Mouse (Mus musculus): ENCODE measurements around the gene Olfr870. TPM values are rescaled to one million over a fixed set of nuclear protein-coding genes. Genes with fewer than 3 reads are reported as not detected.
"Not testable (repeated sequence)": the region's sequence is repeated elsewhere in the genome, so short reads cannot be mapped to it uniquely, and the experiment has no call there.

Gene Olfr870
- not detected for total RNA-seq (2021)

- DNase-seq = no peak
These were observed at the start of gene Olfr870 for GRCm38 (mm10) chr9:20173957-20174356. Gene Olfr870, minus strand, starts transcription at chr9:20174057.

GRCm38 (mm10) chr9:20211907-20212306, 38.0 kb upstream of the Olfr870 start, which contains the start of gene Olfr871:
Gene Olfr871, plus strand, starts transcription at chr9:20212207.
- DNase-seq = no peak

- no peak for DNase-seq
These were observed 37.6 kb upstream of the Olfr870 start for GRCm38 (mm10) chr9:20211477-20211876.

DNA sequence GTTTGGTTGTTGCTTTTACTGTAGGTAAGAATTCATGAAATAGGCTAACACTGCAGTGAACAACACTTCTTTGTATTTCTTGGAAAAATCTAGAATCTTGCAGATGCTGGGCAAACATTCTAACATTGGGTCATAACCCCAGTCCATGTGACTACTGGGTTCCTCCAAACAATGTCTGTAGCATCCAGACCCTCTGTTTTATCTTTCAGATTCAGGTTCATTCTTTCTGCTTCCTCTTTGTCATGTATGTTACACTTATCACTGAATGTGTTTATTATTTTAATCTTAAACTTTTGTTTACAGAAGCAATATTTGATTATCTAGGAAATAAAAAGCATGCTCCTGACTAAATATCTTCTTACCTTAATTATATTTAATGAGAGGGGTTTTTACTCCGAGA, 37.0 kb upstream of the Olfr870 start:
- DNase-seq = no peak

- not testable (repeated sequence) for DNase-seq
These were observed 29.6 kb upstream of the Olfr870 start for GRCm38 (mm10) chr9:20203413-20203984.

DNA sequence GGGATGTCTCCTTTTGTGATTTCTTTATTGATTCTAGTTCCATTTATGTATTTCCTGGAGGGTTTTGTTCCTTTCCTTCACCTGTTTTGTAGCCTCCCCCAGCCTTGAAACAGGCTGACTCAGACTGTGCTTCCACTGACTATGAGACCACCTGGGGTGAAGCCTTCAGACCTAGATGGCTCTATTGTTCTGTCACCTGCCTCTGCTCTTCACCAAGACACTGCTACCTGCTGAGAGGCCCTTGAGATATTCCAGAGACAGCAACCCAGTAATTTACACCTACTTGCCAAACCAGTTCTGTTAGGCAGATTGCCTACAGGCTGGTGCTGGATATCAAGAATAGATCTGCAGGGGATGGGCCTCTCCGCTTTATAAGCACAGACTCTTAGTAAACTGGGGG, 28.3 kb upstream of the Olfr870 start:
- no peak for DNase-seq

- no peak for DNase-seq
These were observed 5.6 kb upstream of the Olfr870 start for GRCm38 (mm10) chr9:20179463-20179862.

GRCm38 (mm10) chr9:20149706-20150105, 24.2 kb downstream of the Olfr870 start:
- DNase-seq = no peak

DNA sequence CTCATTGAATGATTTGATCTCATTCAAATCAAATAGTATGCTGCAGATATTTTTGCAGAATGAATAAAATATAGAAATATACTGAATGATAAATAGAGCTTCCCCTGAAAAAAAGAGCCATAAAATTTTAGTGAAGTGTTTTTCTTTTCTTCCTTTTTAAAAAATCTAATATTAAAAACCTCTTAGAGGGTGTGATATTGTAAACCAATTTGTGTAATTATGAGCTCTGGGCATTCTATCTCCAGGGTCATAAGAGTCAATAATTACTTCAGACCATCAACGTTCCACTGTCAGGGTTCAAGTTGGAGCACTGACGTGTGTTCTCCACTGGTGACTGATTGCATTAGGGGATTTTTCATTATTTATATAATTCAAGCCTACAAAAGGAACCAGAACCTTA, 45.1 kb downstream of the Olfr870 start, which contains the start of gene Olfr869:
Gene Olfr869, plus strand, starts transcription at position 301 of the 400 bp plus-strand sequence.
- no peak for DNase-seq

Other genes starting within 250 kb of the Olfr870 start
- not detected for gene Olfr866, start 146.0 kb downstream of the Olfr870 start, total RNA-seq (2021)
- gene Olfr867, start 116.5 kb downstream of the Olfr870 start, total RNA-seq (2021) = not detected
- gene Olfr868, start 75.4 kb downstream of the Olfr870 start, total RNA-seq (2021) = not detected
- not detected for gene Olfr869, start 45.0 kb downstream of the Olfr870 start, total RNA-seq (2021)
- gene Olfr871, start 38.1 kb upstream of the Olfr870 start, total RNA-seq (2021) = not detected
- gene Olfr872, start 63.1 kb upstream of the Olfr870 start, total RNA-seq (2021) = not detected
- not detected for gene Olfr39, start 108.3 kb upstream of the Olfr870 start, total RNA-seq (2021)
- not detected for gene Olfr873, start 124.5 kb upstream of the Olfr870 start, total RNA-seq (2021)
- under 1 TPM in 1 of 2 experiments, not detected in 1; 0.09 TPM for gene Olfr18, start 162.0 kb upstream of the Olfr870 start, total RNA-seq (2021)
- 10 to 100 TPM; 13.0 to 16.7 TPM for gene Zfp560, start 211.1 kb upstream of the Olfr870 start, total RNA-seq (2021)

Measured in heart, postnatal 4 days (tissue).